ENCODE assay signal across 19 mouse cellular contexts in the genomic region with DNA sequence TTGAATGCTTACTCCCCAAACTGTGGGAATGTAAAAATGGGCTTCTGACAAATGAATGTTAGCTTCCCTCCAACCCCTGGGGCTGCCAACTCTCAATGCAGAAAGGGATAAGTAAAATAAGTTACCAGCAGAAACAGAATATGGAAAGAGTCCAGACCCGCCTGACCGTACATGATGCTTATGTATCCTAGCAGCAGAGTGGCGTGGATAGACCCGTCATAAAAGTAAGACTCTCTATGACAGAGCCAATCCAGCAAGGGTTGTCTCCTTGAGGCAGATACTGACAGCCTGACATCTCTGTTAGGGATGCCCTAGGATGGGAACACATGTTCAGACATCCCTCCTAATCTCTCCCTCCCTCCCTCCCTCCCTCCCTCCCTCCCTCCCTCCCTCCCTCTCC.
DNase-seq lines count a peak whose midpoint lies in the region; ATAC-seq and TF ChIP-seq lines count a peak whose summit lies in the region.
"Had no signal": no experiment of that assay in that cellular context is flagged by ENCODE, and none has a peak within 500 bp of the region (broad histone marks: within the 10 kb centered on the region; RNA-seq: fewer than 3 reads in every experiment).

No protein-coding gene starts in this region.

- H3K4me1 ChIP-seq in forebrain, embryonic 14.5 days (ENCODE audit: control insufficient read depth, insufficient read depth, low read length), result peaks cover 41% of the 10 kb centered on the region
- H3K4me1 ChIP-seq in forebrain, embryonic 12.5 days, result peaks cover 55% of the 10 kb centered on the region
- peaks cover 21% of the 10 kb centered on the region for H3K4me1 ChIP-seq in midbrain, embryonic 16.5 days (ENCODE audit: control insufficient read depth, insufficient read depth, low read length)
- peaks cover 31% of the 10 kb centered on the region for H3K4me1 ChIP-seq in midbrain, embryonic 10.5 days

- no peak overlapping the region for H3K4me2 ChIP-seq in forebrain, embryonic 14.5 days (ENCODE audit: low read length)
- no peak overlapping the region for H3K4me2 ChIP-seq in forebrain, embryonic 12.5 days
- no peak overlapping the region for H3K4me2 ChIP-seq in midbrain, embryonic 16.5 days (ENCODE audit: low read length)
- H3K4me2 ChIP-seq: liver, embryonic 12.5 days; neural tube, embryonic 12.5 days had no signal

- no peak overlapping the region for H3K9ac ChIP-seq in forebrain, embryonic 14.5 days (ENCODE audit: low read length)
- H3K9ac ChIP-seq in forebrain, embryonic 12.5 days, result no peak overlapping the region
- H3K9ac ChIP-seq in midbrain, embryonic 16.5 days (ENCODE audit: low read depth, low read length), result no peak overlapping the region
- H3K9ac ChIP-seq: liver, embryonic 12.5 days; neural tube, embryonic 12.5 days had no signal

- H3K36me3 ChIP-seq in forebrain, embryonic 14.5 days (ENCODE audit: control insufficient read depth, insufficient read depth, low read length), result peaks cover 18% of the 10 kb centered on the region
- H3K36me3 ChIP-seq in forebrain, embryonic 12.5 days (replicated peaks), result peaks cover 22% of the 10 kb centered on the region
- peaks cover 1% of the 10 kb centered on the region; the same call in 1 of the 2 replicates for H3K36me3 ChIP-seq in midbrain, embryonic 16.5 days (ENCODE audit: control insufficient read depth, insufficient read depth, low read length)
- H3K36me3 ChIP-seq in midbrain, embryonic 10.5 days, result peaks cover 19% of the 10 kb centered on the region
- H3K36me3 ChIP-seq: liver, embryonic 12.5 days had no signal

- H3K27me3 ChIP-seq in forebrain, embryonic 14.5 days (replicated peaks; ENCODE audit: control insufficient read depth, insufficient read depth, low read length), result no peaks in the 10 kb centered on the region
- H3K27me3 ChIP-seq in forebrain, embryonic 12.5 days, result no peaks in the 10 kb centered on the region
- H3K27me3 ChIP-seq in midbrain, embryonic 16.5 days (ENCODE audit: control insufficient read depth, insufficient read depth, low read depth, low read length), result no peaks in the 10 kb centered on the region
- no peaks in the 10 kb centered on the region for H3K27me3 ChIP-seq in midbrain, embryonic 10.5 days (ENCODE audit: low read depth, poor library complexity, severe bottlenecking)
- H3K27me3 ChIP-seq: liver, embryonic 12.5 days; neural tube, embryonic 12.5 days had no signal

- H3K9me3 ChIP-seq in forebrain, embryonic 14.5 days (replicated peaks; ENCODE audit: control insufficient read depth, low read length), result no peaks in the 10 kb centered on the region
- H3K9me3 ChIP-seq in forebrain, embryonic 12.5 days, result no peaks in the 10 kb centered on the region
- H3K9me3 ChIP-seq in midbrain, embryonic 16.5 days (replicated peaks; ENCODE audit: control insufficient read depth, low read length, poor library complexity, severe bottlenecking), result no peaks in the 10 kb centered on the region
- no peaks in the 10 kb centered on the region for H3K9me3 ChIP-seq in midbrain, embryonic 10.5 days (replicated peaks)
- H3K9me3 ChIP-seq: liver, embryonic 12.5 days; neural tube, embryonic 12.5 days had no signal

- 55% methylated on average over 4 of the region's 4 CpGs for WGBS in forebrain, embryonic 14.5 days
- WGBS in forebrain, embryonic 12.5 days, result 84% methylated on average over 4 of the region's 4 CpGs
- 67% methylated on average over 4 of the region's 4 CpGs for WGBS in midbrain, embryonic 16.5 days
- 92% methylated on average over 4 of the region's 4 CpGs for WGBS in midbrain, embryonic 10.5 days

- no peak overlapping the region for H3K27ac ChIP-seq in forebrain, embryonic 14.5 days (ENCODE audit: low read depth, low read length)
- H3K27ac ChIP-seq in forebrain, embryonic 12.5 days, result no peak overlapping the region
- H3K27ac ChIP-seq in layer of hippocampus, adult 2 months, result peak overlapping the region; percentile 10; the same call in 1 of the 2 replicates
- no peak overlapping the region for H3K27ac ChIP-seq in midbrain, embryonic 16.5 days (ENCODE audit: low read length)
- no peak overlapping the region for H3K27ac ChIP-seq in midbrain, embryonic 10.5 days (replicated peaks)
- H3K27ac ChIP-seq: kidney, postnatal 0 days; liver, embryonic 12.5 days; neural tube, embryonic 12.5 days had no signal

- no peak overlapping the region for H3K4me3 ChIP-seq in forebrain, embryonic 14.5 days (ENCODE audit: low read depth, low read length)
- H3K4me3 ChIP-seq in forebrain, embryonic 12.5 days (replicated peaks), result no peak overlapping the region
- H3K4me3 ChIP-seq in layer of hippocampus, adult 2 months, result no peak overlapping the region
- no peak overlapping the region for H3K4me3 ChIP-seq in midbrain, embryonic 16.5 days (ENCODE audit: low read depth, low read length)
- H3K4me3 ChIP-seq in midbrain, embryonic 10.5 days, result no peak overlapping the region
- H3K4me3 ChIP-seq: liver, embryonic 12.5 days; neural tube, embryonic 12.5 days had no signal

- no peak for TF ChIP-seq CTCF in layer of hippocampus, adult 2 months (conservative IDR thresholded peaks at IDR 0.05)

- peak; percentile 41; the same call in 1 of the 2 replicates for ATAC-seq in forebrain, embryonic 14.5 days
- no peak for ATAC-seq in forebrain, embryonic 12.5 days (ENCODE audit: low FRiP score)
- ATAC-seq in midbrain, embryonic 16.5 days, result peak; percentile 53
- ATAC-seq: CD4-positive, CD25-positive, alpha-beta regulatory T cell, adult 4 months; liver, embryonic 12.5 days had no signal

- no peak for DNase-seq in forebrain, embryonic 14.5 days (ENCODE audit: low spot score)
- no peak for DNase-seq in layer of hippocampus, adult 2 months (ENCODE audit: low spot score in 2 of 2)
- DNase-seq in layer of hippocampus, adult 8-10 months (ENCODE audit: low spot score in 2 of 2), result no peak
- no peak for DNase-seq in midbrain, embryonic 10.5 days (ENCODE audit: low spot score)
- DNase-seq in frontal cortex, postnatal 36 days (ENCODE audit: low spot score in 2 of 2), result no peak
- DNase-seq: adrenal gland, postnatal 25 days; cerebellum, adult 9-10 months; kidney, adult 2 months; lung, adult 18-20 months; lung, postnatal 14 days; retina, postnatal 1 day; right cerebral cortex, postnatal 25 days; spleen, adult 18-20 months had no signal
